Mouse (Mus musculus) ovary, postnatal 10 days (tissue): ENCODE measurements around the gene Hps5.
"Not testable (repeated sequence)": the region's sequence is repeated elsewhere in the genome, so short reads cannot be mapped to it uniquely, and the experiment has no call there.

Source experiments
- DNase-seq: peaks from one replicate; pipeline ENCODE4 v3.0.0; 2022; ENCODE audit warnings: low spot score

Hps5 gene

DNA sequence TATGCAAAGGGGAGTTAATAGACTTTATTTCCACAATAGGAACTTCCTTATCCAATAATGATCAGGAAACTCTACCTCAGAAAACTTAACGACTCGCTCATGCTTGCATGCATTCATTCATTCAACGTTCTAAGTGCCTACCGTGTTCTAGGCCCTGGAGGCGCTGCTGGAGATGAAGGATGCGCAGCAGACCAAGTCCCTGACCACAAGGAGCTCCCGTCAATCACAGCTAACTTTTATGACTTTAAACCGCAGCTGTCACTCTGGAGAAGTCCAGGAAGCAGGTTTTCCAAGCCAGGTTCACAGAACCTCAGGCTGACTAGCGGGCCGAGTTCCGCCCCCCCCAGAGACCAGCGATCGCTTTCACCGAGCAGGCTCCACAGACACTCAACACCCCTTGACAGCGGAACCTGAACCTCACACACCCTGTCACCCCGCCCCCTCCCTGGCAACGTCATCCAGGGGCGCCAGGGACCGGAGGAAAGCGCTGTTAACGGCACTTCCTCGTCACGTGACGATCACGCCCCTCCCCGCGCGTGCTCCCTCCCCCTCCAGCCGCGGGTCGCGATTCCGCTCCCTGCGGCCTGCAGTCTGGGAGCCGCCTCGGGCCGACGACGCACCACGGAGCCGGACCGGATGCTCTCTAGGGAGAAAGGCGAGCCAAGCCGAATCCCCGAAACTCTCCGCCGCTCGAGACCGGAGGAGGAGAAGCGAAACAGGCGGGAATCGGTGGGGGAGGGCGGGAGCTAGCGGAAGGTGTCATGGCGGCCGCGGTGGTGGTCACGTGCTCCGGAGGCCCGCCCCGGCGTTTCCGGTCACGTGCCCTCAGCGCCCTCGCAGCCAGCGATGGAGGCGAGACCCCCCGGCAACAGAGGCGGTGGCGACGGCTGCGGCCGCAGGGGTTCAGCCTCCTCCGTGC, at the start of gene Hps5, which contains the start of gene Gtf2h1:
Gene Hps5 (minus strand): TSS at position 778 of the 919 bp plus-strand sequence.
Gene Gtf2h1 (plus strand): TSS at position 817 of the 919 bp plus-strand sequence.
- peak; percentile 88 for DNase-seq

DNA sequence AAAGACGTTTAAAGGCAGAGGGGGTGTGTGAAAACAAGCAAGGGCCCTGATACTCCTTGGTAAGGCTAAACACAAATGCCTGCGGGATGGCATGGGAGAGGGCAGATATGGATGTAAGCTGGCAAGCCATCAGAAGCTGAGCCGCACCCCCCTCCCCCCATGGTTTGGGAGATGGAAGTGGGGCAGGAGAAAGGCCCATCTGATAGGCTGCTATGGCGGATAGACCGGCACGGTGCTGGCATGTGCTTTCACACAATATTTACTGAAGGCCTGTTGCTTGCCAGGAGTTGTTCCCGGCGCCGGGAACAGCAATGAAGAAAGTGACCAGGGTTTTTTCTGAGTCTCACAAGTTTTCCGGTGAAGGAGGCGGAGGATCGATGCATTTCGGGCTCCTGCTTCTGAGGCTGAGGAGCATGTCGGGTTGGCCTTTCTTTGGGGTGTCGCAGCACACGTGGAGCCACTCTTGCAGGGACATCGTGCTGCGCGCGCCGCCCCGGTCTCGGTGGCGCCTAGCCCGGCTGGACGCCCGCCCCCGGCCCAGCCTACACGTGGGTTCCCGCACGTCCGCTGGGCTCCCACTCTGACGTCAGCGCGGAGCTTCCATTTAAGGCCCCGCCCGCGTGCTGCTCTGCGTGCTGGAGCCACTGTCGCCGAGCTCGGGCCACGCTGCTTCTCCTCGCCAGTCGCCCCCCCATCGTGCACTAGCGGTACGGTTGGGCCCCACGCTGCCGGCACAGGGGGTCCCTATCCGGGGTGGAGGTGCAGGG, 49.5 kb upstream of the Hps5 start:
- peak; percentile 88 for DNase-seq

DNA sequence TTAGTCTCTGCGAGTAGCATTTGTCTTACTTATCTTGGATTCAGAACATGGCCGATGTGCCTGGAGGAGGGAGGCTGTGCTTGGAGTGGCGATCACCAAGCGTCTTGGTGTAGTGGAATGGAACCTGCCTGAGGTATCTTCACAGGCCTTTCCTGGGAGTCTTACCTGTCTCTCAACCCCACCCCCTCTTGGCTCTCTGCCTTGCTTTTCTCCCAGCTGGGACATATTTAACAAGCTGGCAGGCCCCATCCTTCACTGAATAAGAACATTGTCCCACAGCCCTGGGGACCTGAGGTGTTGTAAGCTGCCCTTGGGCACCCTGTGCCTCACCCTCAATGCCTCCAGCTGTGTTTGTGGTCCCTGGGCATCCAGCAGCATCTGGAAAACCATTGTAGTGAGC, 47.7 kb upstream of the Hps5 start:
- DNase-seq = no peak

DNA sequence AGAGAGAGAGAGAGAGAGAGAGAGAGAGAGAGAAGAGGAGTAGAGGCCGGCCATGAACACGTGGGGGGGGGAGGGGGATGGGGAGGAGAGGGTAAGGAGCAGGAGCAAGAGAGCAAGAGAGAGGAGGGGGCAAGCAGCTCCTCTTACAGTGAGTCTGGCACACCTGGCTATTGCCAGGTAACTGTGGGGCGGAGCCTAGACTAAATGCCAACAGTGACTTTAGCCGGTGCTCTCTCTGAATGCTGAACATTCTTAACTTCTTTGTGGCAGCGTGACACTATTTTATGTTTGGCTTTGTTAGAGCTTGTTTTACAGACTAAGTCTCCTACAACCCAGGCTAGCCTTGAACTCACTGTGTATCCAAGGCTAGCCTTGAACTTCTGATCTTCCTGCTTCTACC, 46.4 kb upstream of the Hps5 start:
- no peak for DNase-seq

DNA sequence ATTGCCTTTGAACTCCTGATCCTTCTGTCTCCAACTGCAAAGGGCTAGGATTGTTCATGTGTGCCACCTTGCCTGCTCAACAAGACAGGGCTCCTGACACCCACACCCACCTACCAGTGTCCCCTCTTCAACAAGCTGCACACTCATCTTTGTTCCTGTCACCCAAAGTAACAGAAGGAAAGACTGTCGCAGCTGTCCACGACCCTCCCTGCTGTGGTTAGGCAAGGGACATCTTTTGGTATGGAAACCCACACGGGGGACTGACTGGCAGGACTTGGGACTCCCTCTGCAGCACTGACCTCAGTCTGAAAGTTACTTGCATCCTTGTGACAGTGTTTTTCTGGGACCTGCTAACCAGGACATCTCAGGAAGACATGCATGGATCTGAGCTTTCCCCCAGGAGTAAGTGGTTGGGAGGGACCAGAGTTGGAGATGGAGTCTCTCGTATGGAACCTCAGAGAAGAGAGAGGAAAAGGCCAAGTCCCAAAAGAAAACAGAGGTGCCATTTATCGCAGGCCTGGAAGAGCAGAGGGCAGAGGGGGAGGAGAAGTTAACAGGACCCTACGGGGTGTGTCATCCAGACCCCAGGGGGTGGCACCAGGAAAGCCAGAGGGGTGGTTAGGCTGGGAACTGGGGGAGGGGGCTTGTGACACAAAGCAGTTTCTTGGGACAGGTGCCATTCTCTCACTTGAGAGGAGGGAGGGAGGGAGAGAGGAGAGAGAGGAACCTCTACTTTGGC, 45.1 kb upstream of the Hps5 start, which contains the start of gene Ldha:
Gene Ldha (plus strand): TSS at position 689 of the 739 bp plus-strand sequence.
- no peak for DNase-seq

DNA sequence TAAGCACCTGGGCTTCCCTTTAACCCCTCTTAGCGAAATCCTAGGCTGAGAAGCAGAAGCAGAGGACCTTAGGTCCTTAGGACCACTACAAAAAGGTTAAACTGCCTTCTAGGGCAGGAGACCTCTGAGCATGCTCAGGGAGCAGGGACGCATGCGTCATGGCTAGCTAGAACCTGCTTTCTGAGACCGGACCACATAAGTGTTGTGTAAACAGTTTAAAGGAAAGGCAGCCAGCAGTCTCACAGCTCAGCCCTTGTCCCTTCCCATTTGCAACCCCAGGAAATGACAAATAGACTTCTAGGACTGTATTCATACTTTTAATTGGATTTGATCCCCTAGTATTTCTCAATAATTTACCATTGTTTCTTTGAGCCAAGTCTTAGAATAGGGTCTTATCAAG, 44.5 kb upstream of the Hps5 start:
- DNase-seq = no peak

DNA sequence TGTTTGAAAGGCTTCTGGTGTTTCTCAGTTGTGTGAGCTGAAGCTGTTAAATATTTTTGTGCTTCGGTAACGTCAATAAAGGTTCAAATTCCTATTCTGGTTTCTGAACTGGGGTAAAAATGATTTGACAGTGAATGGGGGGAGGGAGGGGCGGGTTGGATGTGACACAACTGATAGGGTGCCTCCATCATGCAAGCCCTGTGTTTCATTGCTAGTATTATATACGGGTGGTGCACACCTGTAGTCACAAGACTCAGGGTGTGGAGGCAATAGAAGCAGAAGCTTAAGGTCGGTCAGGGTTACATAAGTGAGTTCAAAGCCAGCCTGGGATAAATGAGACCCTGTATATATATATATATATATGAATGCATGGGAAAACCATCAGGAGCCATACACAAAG, 44.0 kb upstream of the Hps5 start:
- no peak for DNase-seq

DNA sequence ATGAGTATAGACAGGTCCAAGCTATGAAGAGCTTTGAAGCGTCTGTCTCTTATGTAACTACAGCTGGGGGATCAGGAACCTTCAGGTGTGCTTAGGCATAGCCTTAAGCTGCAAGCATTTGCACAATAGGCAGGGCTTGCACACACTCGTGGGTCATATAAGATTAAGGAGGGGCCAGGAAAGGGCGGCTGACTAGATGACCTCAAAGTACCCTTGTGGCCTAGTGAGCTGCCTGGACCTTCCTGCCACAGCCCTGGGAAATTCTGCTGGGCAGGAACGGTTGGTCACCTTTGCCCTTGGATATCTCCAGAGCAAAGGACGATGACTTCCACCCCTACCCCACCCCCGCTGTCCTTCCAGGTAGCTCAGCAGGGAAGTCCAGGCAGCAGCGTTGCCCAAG, 43.6 kb upstream of the Hps5 start:
- no peak for DNase-seq

DNA sequence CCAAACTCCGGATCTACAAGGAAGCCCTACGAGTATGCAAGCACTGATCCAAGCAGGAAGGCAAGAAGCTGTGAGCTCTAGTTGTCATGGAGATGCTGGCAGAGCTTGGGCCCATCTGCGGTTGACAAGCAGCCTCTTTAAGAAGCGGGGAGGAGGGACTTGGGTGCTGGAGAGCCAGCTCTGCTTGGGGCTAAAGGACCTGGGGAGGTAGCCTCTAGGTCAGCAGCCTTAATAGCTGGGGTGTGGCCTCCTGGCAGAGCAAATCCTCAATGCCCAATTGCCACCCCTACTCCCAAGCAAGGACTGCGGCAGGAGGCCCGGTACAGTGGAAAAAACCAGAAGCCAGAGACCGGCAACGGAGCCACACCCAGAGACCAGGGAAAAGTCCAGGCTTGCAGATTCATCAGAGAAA, 43.0 kb upstream of the Hps5 start:
- peak; percentile 50 for DNase-seq

DNA sequence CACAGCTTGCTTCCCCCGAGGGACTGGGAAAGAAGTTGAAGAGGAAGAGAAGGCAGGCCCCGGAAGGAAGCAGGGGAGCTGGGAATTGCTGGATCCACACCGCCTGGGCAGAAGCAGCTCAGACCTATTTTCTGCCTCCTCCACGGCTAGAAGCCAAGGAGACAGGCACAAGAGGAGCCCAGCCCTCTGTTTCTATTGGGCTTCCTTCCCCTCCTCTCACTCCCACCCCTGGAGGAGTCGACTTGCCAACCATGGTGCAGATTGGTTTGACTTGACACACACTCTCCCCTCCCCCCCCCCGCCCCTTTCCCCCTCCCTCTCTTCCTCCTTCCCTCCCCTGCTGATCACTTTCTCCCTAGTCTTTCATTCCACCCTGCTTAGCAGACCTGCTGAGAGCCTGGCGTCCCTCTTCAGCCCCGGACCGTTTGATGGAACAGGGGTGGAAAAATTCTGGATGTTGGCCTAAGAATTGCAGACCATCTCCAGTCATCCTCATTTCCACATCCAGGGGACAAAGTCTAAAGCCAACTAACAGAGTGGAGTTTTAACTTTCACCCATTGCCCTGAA, 42.3 kb upstream of the Hps5 start:
- no peak for DNase-seq

DNA sequence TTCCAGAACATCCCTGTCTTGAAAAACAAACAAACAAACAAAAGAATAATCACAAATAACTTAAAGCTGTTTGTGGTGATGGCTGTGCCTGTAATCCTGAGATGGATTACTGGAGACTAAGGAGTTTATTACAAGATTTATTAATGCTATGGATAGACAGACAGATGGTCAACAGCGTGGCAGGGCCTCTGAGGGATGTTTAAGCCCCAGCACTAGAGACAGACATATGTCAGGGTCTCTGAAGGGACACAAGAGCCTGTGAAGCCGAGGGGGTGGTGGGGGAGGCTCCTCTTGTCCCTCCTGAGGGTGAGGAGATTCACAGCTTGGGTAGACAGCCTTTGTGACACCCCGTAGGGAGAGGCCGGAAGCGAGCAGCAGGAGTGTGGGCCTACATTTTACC, 41.2 kb upstream of the Hps5 start:
- DNase-seq = no peak

DNA sequence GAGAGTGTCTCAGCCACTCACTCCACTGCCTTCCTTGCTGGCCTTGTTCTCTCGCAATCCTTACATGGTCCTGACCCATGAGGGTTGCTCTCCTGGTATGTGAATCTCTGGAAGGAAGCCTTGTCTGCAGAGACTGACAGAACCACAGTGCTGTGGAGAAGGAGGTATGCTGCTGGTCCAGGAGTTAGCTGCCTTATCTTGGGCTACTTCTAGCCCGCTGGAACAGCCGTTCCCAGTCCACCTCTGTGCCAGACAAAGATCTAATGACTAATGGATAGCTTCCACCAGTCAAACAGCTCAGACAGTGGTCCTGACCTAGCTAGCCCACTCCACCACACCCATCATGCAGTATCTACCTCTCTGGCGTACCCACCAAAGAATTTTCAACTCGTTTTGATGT, 40.5 kb upstream of the Hps5 start:
- DNase-seq = no peak

DNA sequence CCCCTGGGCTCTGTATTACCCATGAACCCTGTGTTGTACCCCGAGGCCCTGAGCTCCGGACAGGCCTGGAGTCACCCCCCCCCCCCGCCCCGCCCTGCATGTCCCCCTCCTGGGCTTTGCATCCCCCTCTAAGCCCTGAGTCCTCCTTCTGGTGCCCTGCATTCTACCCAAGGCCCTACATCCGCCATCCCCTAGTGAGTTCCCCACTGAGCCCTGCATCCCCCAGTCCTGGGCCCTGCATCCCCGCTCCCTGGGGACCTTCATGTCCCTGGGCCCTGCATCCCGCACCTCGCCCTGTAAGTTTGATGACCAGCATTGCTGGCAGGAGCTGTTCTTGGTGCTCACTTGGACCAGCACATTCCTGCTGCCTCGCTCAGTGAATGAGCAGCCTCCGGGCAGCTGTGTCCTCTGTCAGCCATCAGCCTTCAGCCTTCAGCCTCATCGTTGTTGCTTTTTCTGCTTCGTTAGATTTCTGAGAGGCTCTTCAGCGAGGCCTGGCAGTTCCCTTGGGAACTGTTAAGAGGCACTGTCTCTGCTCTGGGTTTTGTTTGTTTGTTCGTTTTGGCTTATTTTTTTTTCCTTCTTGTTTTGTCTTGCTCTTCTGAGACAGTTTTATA, 39.2 kb upstream of the Hps5 start:
- DNase-seq = no peak

DNA sequence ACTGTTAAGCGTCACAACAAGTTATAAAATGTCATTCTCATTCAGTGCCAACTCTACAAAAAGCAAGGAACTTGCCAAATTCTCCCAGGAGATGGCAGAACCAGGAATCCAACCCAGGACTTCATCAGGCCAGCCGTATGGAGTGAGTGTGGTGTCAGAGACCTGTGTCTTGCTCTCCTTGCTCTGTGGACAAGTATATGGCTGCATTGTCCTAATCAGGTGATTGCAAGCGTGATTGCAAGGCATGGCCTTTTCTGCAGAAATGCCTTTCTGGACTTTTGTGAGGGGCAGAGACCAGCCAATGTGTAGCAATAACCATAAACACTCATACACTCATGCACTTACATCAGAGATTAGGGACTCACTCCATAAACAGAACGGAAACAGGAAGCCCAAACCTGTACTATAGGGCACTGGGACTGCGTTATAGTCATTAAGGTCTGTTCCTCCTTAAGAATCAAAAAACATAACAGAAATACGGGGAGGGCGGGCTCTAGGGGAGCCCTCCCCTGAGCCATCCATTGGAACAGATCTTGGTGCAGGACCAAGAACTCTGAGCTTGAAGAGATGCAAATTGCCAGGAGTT, 37.9 kb upstream of the Hps5 start:
- no peak for DNase-seq

DNA sequence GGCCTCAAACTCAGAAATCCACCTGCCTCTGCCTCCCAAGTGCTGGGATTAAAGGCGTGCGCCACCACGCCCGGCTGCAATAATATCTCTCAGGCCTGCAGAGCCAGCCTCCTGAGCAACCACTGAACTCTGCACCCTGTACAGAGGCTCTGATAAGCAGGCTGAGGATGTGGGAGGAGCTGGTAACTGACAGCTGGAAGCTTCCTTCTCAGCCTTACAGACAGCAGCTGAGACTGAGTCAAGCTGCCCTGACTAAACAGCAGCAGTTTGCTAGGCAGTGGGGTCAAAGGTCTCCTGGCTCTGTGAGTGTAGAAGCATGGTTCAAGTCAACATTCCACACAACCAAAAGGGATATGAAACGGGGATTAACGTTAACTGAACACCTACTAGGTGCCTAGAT, 37.4 kb upstream of the Hps5 start:
- no peak for DNase-seq

DNA sequence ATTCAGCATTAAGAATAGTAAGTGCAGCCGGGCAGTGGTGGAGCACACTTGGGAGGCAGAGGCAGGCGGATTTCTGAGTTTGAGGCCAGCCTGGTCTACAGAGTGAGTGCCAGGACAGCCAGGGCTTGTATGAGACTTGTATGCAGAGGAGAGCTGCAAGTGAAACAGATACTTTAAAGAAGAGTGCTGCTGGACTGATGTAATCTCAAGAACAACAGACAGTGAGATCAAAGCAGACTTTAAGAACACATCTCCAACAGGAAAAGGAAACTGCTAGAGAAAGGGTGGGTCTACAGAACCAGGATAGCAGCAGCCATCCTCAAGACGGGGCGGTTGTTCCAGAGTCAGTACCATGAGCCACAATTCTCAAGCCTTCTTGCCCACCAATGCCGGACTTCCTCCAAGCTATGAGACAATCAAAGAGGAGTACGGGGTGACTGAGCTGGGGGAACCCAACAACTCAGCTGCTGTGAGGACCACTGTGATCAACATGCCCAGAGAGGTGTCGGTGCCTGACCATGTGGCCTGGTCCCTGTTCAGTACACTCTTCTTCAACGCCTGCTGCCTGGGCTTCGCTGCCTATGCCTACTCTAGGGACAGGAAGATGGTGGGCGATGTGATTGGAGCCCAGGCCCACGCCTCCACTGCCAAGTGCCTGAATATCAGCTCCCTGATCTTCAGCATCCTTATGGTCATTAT, 36.4 kb upstream of the Hps5 start:
- DNase-seq = not testable (repeated sequence)

DNA sequence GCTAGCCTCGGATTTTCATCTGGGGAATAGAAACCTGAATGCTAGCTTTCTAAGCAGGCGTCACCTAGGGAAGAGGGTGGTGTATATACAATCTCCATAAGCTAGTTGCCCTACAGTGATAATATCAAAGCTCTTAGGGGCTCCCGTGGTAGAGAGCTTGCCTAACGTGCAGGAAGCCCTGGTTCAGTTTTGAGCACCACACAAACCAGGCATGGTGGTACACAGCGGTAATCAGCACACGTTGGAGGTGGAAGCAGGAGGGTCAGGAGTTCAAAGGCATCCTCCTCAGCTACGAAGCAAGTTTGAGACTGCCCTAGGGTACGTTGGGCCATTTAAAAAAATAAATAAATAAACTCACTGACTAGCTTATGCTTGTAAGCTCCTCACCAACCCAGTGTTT, 35.8 kb upstream of the Hps5 start:
- DNase-seq = no peak

DNA sequence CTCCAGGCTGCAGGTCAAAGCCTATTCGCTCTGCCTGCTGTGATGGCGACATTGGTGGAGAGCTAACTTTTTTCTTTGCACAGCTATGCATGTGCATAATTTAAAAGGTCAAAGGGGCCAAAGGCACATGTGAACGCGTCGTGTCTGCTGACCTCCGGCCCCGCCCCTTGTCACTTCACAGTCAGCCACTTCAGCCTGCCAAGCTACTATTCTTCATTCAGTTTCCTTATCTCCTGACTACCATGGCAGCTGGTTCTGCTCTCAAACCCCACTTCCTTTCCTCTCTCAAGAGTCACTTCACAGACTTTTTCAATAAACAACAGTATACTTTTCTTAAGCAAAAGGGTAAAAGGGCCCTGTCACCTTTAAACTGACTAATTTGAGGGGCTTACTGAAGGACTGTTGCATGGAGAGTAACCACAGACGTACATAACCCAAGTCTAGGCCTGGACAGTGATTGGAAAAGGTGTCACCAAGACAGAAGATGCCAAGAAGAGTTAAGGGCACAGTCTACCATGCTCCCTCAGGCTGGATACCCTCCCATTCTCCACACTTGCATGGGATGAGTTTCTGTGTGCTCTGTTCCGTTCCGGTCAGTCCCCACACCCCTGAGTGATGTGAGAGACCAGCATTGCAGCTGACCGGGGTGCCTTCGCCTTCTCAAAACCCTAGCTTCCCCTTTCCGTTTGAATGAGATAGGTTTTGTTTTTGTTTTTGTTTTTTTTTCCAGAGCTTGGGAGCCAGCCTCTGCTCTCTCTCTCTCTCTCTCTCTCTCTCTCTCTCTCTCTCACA, 35.1 kb upstream of the Hps5 start:
- no peak for DNase-seq

DNA sequence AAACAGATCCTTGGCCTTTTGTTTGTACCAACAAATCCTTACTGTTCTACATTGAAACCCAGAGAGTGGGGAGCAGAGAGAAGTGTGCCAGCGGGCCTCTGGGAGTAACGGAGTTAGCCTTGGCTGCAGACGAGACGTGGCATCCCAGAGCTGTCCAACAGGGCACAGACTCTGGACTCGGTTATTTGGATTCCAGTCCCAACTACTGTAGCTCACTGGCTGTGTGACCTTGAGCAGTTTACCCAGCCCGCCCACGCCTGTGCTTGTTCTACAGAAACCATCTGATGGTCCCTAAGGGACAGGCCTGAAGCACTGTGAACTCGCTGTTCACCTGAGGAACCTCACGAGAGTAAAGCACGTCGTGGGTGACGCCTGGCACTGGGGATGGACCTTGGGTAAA, 34.0 kb upstream of the Hps5 start:
- DNase-seq = no peak

DNA sequence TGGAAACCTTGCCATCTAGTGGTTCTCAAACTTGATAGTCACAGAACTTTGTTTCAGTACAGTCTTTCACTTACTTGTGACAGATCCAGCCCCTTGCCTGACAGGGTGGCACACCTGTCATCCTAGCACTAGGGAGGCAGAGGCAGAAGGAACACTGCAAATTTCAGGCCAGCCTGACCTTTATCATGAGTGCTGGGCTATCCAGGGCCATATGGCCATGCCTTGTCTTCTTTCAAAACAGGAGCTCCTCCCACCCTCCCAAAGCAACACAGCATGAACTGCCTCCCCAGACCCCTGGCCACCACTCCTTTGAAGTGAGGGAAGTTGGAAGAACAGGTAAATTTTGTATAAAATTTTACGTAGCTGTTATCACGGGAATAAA, 31.9 kb upstream of the Hps5 start:
- no peak for DNase-seq
